Mouse (Mus musculus): ENCODE measurements at regions not wholly inside any gene's neighbourhood (a gene's known extent, or its start where the extent isn't known, plus 50 kb on each side); places are given as distances from the start of the nearest gene placed in this dataset.

GRCm38 (mm10) chr10:37240201-37240600 is 101.5 kb upstream of the Marcks start:
- Histone ChIP-seq H3K9me3 (no peaks in the 10 kb centered on the region), H3K4me3 (replicated peaks) (no peak overlapping the region), H3K4me1 (peaks cover 15% of the 10 kb centered on the region), H3K27me3 (replicated peaks) (peaks cover 5% of the 10 kb centered on the region), H3K36me3 (replicated peaks; ENCODE audit: low read length) (no peaks in the 10 kb centered on the region)
- TF ChIP-seq GATA1 (IDR thresholded peaks at IDR 0.05; ENCODE audit: borderline replicate concordance, low read length): no peak
- no peak for TF ChIP-seq FLI1 (IDR thresholded peaks at IDR 0.05; ENCODE audit: low read length)

GRCm38 (mm10) chr10:37236001-37236822 is 97.5 kb upstream of the Marcks start:
- no peak for TF ChIP-seq GATA1 (IDR thresholded peaks at IDR 0.05; ENCODE audit: borderline replicate concordance, low read length)
- no peak for TF ChIP-seq FLI1 (IDR thresholded peaks at IDR 0.05; ENCODE audit: low read length)
- Histone ChIP-seq H3K36me3 (replicated peaks; ENCODE audit: low read length) (no peaks in the 10 kb centered on the region), H3K4me3 (replicated peaks) (no peak overlapping the region), H3K27me3 (replicated peaks) (no peaks in the 10 kb centered on the region), H3K4me1 (peaks cover 36% of the 10 kb centered on the region), H3K9me3 (no peaks in the 10 kb centered on the region)

- TF ChIP-seq FLI1 (IDR thresholded peaks at IDR 0.05; ENCODE audit: low read length) (no peak), GATA1 (IDR thresholded peaks at IDR 0.05; ENCODE audit: borderline replicate concordance, low read length) (no peak)
- Histone ChIP-seq H3K9me3 (no peaks in the 10 kb centered on the region), H3K4me1 (peaks cover 57% of the 10 kb centered on the region), H3K27me3 (replicated peaks) (no peaks in the 10 kb centered on the region), H3K36me3 (replicated peaks; ENCODE audit: low read length) (no peaks in the 10 kb centered on the region), H3K4me3 (replicated peaks) (peak overlapping the region; percentile 88)
These were observed 93.3 kb upstream of the Marcks start for GRCm38 (mm10) chr10:37231936-37232556.

- no peak for TF ChIP-seq FLI1 (IDR thresholded peaks at IDR 0.05; ENCODE audit: low read length)
- no peak for TF ChIP-seq GATA1 (IDR thresholded peaks at IDR 0.05; ENCODE audit: borderline replicate concordance, low read length)
- no peaks in the 10 kb centered on the region for H3K36me3 ChIP-seq (replicated peaks; ENCODE audit: low read length)
- H3K4me3 ChIP-seq (replicated peaks): peak overlapping the region; percentile 33
- H3K9me3 ChIP-seq: no peaks in the 10 kb centered on the region
- H3K4me1 ChIP-seq: peaks cover 51% of the 10 kb centered on the region
- H3K27me3 ChIP-seq (replicated peaks): no peaks in the 10 kb centered on the region
These were observed 92.4 kb upstream of the Marcks start for GRCm38 (mm10) chr10:37231159-37231558.

- Histone ChIP-seq H3K4me3 (replicated peaks) (no peak overlapping the region), H3K4me1 (peaks cover 56% of the 10 kb centered on the region), H3K27me3 (replicated peaks) (no peaks in the 10 kb centered on the region), H3K9me3 (no peaks in the 10 kb centered on the region), H3K36me3 (replicated peaks; ENCODE audit: low read length) (no peaks in the 10 kb centered on the region)
- TF ChIP-seq GATA1 (IDR thresholded peaks at IDR 0.05; ENCODE audit: borderline replicate concordance, low read length) (no peak), FLI1 (IDR thresholded peaks at IDR 0.05; ENCODE audit: low read length) (no peak)
These were observed 89.2 kb upstream of the Marcks start for GRCm38 (mm10) chr10:37227889-37228288.

GRCm38 (mm10) chr10:37221730-37222129 is 83.0 kb upstream of the Marcks start:
- no peak overlapping the region for H3K4me3 ChIP-seq (replicated peaks)
- H3K9me3 ChIP-seq: no peaks in the 10 kb centered on the region
- TF ChIP-seq FLI1 (IDR thresholded peaks at IDR 0.05; ENCODE audit: low read length) (no peak), GATA1 (IDR thresholded peaks at IDR 0.05; ENCODE audit: borderline replicate concordance, low read length) (no peak)
- H3K4me1 ChIP-seq: peaks cover 47% of the 10 kb centered on the region
- no peaks in the 10 kb centered on the region for H3K36me3 ChIP-seq (replicated peaks; ENCODE audit: low read length)
- no peaks in the 10 kb centered on the region for H3K27me3 ChIP-seq (replicated peaks)

GRCm38 (mm10) chr10:37220434-37220833 is 81.7 kb upstream of the Marcks start:
- no peaks in the 10 kb centered on the region for H3K27me3 ChIP-seq (replicated peaks)
- TF ChIP-seq GATA1 (IDR thresholded peaks at IDR 0.05; ENCODE audit: borderline replicate concordance, low read length): no peak
- no peak for TF ChIP-seq FLI1 (IDR thresholded peaks at IDR 0.05; ENCODE audit: low read length)
- H3K36me3 ChIP-seq (replicated peaks; ENCODE audit: low read length): no peaks in the 10 kb centered on the region
- no peaks in the 10 kb centered on the region for H3K9me3 ChIP-seq
- H3K4me1 ChIP-seq: peaks cover 47% of the 10 kb centered on the region
- H3K4me3 ChIP-seq (replicated peaks): no peak overlapping the region

GRCm38 (mm10) chr10:37219936-37220335 is 81.2 kb upstream of the Marcks start:
- TF ChIP-seq FLI1 (IDR thresholded peaks at IDR 0.05; ENCODE audit: low read length): no peak
- TF ChIP-seq GATA1 (IDR thresholded peaks at IDR 0.05; ENCODE audit: borderline replicate concordance, low read length): no peak
- Histone ChIP-seq H3K27me3 (replicated peaks) (no peaks in the 10 kb centered on the region), H3K36me3 (replicated peaks; ENCODE audit: low read length) (no peaks in the 10 kb centered on the region), H3K4me1 (peaks cover 47% of the 10 kb centered on the region), H3K9me3 (no peaks in the 10 kb centered on the region), H3K4me3 (replicated peaks) (no peak overlapping the region)

- TF ChIP-seq GATA1 (IDR thresholded peaks at IDR 0.05; ENCODE audit: borderline replicate concordance, low read length): no peak
- no peak for TF ChIP-seq FLI1 (IDR thresholded peaks at IDR 0.05; ENCODE audit: low read length)
- Histone ChIP-seq H3K4me3 (replicated peaks) (no peak overlapping the region), H3K4me1 (peaks cover 46% of the 10 kb centered on the region), H3K36me3 (replicated peaks; ENCODE audit: low read length) (no peaks in the 10 kb centered on the region), H3K27me3 (replicated peaks) (no peaks in the 10 kb centered on the region), H3K9me3 (no peaks in the 10 kb centered on the region)
These were observed 80.7 kb upstream of the Marcks start for GRCm38 (mm10) chr10:37219381-37219780.

GRCm38 (mm10) chr10:37214656-37215055 is 75.9 kb upstream of the Marcks start:
- Histone ChIP-seq H3K9me3 (no peaks in the 10 kb centered on the region), H3K4me1 (peaks cover 36% of the 10 kb centered on the region), H3K27me3 (replicated peaks) (no peaks in the 10 kb centered on the region), H3K4me3 (replicated peaks) (no peak overlapping the region), H3K36me3 (replicated peaks; ENCODE audit: low read length) (no peaks in the 10 kb centered on the region)
- TF ChIP-seq GATA1 (IDR thresholded peaks at IDR 0.05; ENCODE audit: borderline replicate concordance, low read length) (no peak), FLI1 (IDR thresholded peaks at IDR 0.05; ENCODE audit: low read length) (no peak)
